Mouse (Mus musculus) spleen, adult 2 months (tissue): ENCODE data around the gene Bag1.

Source experiments
- CTCF ChIP-seq: fragments of 200-500 bp; IDR thresholded peaks from 2 replicates; pipeline ENCODE4 v1.5.1; 2011; ENCODE audit warnings: mild to moderate bottlenecking, inconsistent platforms; ENCODE audit not compliant: insufficient read depth, insufficient read length, insufficient replicate concordance; ENCODE audit errors: extremely low read depth
- POLR2A ChIP-seq: fragments of 200-500 bp; IDR thresholded peaks from 2 replicates; pipeline ENCODE4 v1.6.1; 2011; ENCODE audit warnings: low read depth, low read length, inconsistent platforms

DNA sequence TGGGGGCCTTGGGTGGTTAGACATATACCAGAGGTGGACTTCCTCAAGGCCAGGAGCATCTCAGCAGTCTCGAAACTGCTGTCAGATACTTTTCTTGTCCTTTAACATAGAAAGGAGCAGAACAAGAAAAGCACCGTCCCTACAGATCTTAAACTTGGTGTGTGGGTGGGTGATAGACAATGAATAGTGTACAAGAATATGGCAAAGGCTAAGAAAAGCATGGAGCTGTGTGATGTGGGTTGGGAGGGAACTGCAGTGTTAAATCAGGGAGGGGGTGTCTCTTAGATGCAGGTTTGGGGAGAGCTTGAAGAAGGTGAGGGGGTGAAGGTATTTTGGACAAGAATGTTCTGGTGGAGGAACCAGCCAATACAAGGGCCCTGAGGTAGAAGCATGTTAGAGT lies 27.5 kb downstream of the Bag1 start:
- TF ChIP-seq CTCF = no peak
- no peak for TF ChIP-seq POLR2A
